ENCODE assay signal across 9 mouse cellular contexts in genomic region chr8:121729323-121729722, GRCm38 (mm10). TPM values are rescaled to one million over a fixed set of nuclear protein-coding genes. Genes with fewer than 3 reads are reported as not detected.
DNase-seq lines count a peak whose midpoint lies in the region; ATAC-seq and TF ChIP-seq lines count a peak whose summit lies in the region.
"Had no signal": no experiment of that assay in that cellular context is flagged by ENCODE, and none has a peak within 500 bp of the region (broad histone marks: within the 10 kb centered on the region; RNA-seq: fewer than 3 reads in every experiment).

Jph3 (plus strand) TSS chr8:121729623.

- H3K9me3 ChIP-seq in heart, embryonic 12.5 days (replicated peaks) = peaks cover 5% of the 10 kb centered on the region
- no peaks in the 10 kb centered on the region for H3K9me3 ChIP-seq in hindbrain, embryonic 16.5 days (ENCODE audit: control insufficient read depth, low read length)
- no peaks in the 10 kb centered on the region for H3K9me3 ChIP-seq in liver, embryonic 14.5 days (ENCODE audit: control insufficient read depth, low read length)

- 11% methylated on average over 12 of the region's 12 CpGs for WGBS in heart, embryonic 12.5 days
- 8% methylated on average over 12 of the region's 12 CpGs for WGBS in hindbrain, embryonic 16.5 days
- 13% methylated on average over 12 of the region's 12 CpGs for WGBS in liver, embryonic 14.5 days (ENCODE audit: insufficient replicate concordance)
- WGBS in thymus, adult 2 months = 16% methylated on average over 12 of the region's 12 CpGs

- TF ChIP-seq EP300 in liver, embryonic 14.5 days (IDR thresholded peaks at IDR 0.05; ENCODE audit: low read depth) = no peak

- no peak for TF ChIP-seq CTCF in brain, embryonic 14.5 days (IDR thresholded peaks at IDR 0.05; ENCODE audit: borderline replicate concordance, extremely low read depth, insufficient read depth, insufficient read length)
- TF ChIP-seq CTCF in liver, embryonic 14.5 days (IDR thresholded peaks at IDR 0.05; ENCODE audit: low read depth) = no peak
- TF ChIP-seq CTCF in thymus, adult 2 months (IDR thresholded peaks at IDR 0.05; ENCODE audit: borderline replicate concordance, control insufficient read depth, extremely low read depth, insufficient read depth, low read length, poor library complexity) = no peak

- TF ChIP-seq POLR2A in brain, embryonic 14.5 days (IDR thresholded peaks at IDR 0.05; ENCODE audit: borderline replicate concordance, extremely low read depth, insufficient read depth, insufficient read length, poor library complexity, severe bottlenecking) = no peak
- no peak for TF ChIP-seq POLR2A in thymus, adult 2 months (IDR thresholded peaks at IDR 0.05; ENCODE audit: control insufficient read depth, extremely low read depth, insufficient read depth, low read length, poor library complexity)

- no peaks in the 10 kb centered on the region for H3K36me3 ChIP-seq in heart, embryonic 12.5 days
- no peaks in the 10 kb centered on the region for H3K36me3 ChIP-seq in hindbrain, embryonic 16.5 days (ENCODE audit: control insufficient read depth, insufficient read depth, low read length)
- no peaks in the 10 kb centered on the region for H3K36me3 ChIP-seq in liver, embryonic 14.5 days (replicated peaks; ENCODE audit: control insufficient read depth, insufficient read depth, low read depth)
- H3K36me3 ChIP-seq in thymus, adult 2 months (ENCODE audit: control insufficient read depth, insufficient read depth, low read length) = no peaks in the 10 kb centered on the region

- peak within 1 kb of the TSS; percentile 60 for H3K4me3 ChIP-seq in heart, embryonic 12.5 days
- peak within 1 kb of the TSS; percentile 76 for H3K4me3 ChIP-seq in hindbrain, embryonic 16.5 days (ENCODE audit: low read length)
- peak within 1 kb of the TSS in 1 of 2 experiments; percentile 29; a peak in 2 of 4 replicates for H3K4me3 ChIP-seq in liver, embryonic 14.5 days (ENCODE audit: insufficient read depth in 1 of 2, low read depth in 2 of 2, low read length in 2 of 2)
- no peak within 1 kb of the TSS for H3K4me3 ChIP-seq in thymus, adult 2 months (ENCODE audit: control insufficient read depth, insufficient read depth, low read length)

- no peak within 1 kb of the TSS for H3K27ac ChIP-seq in heart, embryonic 12.5 days (ENCODE audit: poor library complexity, severe bottlenecking)
- H3K27ac ChIP-seq in hindbrain, embryonic 16.5 days (ENCODE audit: low read depth, low read length) = peak within 1 kb of the TSS; percentile 78
- no peak within 1 kb of the TSS for H3K27ac ChIP-seq in liver, embryonic 14.5 days
- no peak within 1 kb of the TSS for H3K27ac ChIP-seq in thymus, adult 2 months (ENCODE audit: control insufficient read depth, insufficient read depth, low read length)

- H3K4me1 ChIP-seq in heart, embryonic 12.5 days (replicated peaks) = peaks cover 17% of the 10 kb centered on the region
- peaks cover 18% of the 10 kb centered on the region for H3K4me1 ChIP-seq in hindbrain, embryonic 16.5 days (ENCODE audit: control insufficient read depth, insufficient read depth, low read depth, low read length)
- H3K4me1 ChIP-seq in liver, embryonic 14.5 days (replicated peaks; ENCODE audit: control insufficient read depth in 2 of 2, insufficient read depth in 2 of 2, low read length in 1 of 2) = no peaks in the 10 kb centered on the region
- no peaks in the 10 kb centered on the region for H3K4me1 ChIP-seq in thymus, adult 2 months (replicated peaks; ENCODE audit: control insufficient read depth, insufficient read depth, low read length)

- H3K4me2 ChIP-seq in heart, embryonic 12.5 days = peak within 1 kb of the TSS; percentile 84
- peak within 1 kb of the TSS; percentile 78 for H3K4me2 ChIP-seq in hindbrain, embryonic 16.5 days (ENCODE audit: low read length)
- peak within 1 kb of the TSS; percentile 29 for H3K4me2 ChIP-seq in liver, embryonic 14.5 days (ENCODE audit: low read depth)

- H3K27me3 ChIP-seq in heart, embryonic 12.5 days (replicated peaks) = peaks cover 83% of the 10 kb centered on the region
- peaks cover 2% of the 10 kb centered on the region for H3K27me3 ChIP-seq in hindbrain, embryonic 16.5 days (replicated peaks; ENCODE audit: control insufficient read depth, insufficient read depth, low read length)
- H3K27me3 ChIP-seq in liver, embryonic 14.5 days (ENCODE audit: control insufficient read depth, insufficient read depth, low read length) = peaks cover 43% of the 10 kb centered on the region
- no peaks in the 10 kb centered on the region; the same call in 1 of the 2 replicates for H3K27me3 ChIP-seq in thymus, adult 2 months (ENCODE audit: control insufficient read depth, insufficient read depth, low read length)

- no peak for ATAC-seq in heart, embryonic 12.5 days (ENCODE audit: insufficient number of reproducible peaks, low FRiP score)
- no peak for ATAC-seq in hindbrain, embryonic 16.5 days
- ATAC-seq in liver, embryonic 14.5 days (ENCODE audit: insufficient read depth) = no peak

- no peak within 1 kb of the TSS for H3K9ac ChIP-seq in heart, embryonic 12.5 days
- peak within 1 kb of the TSS; percentile 84 for H3K9ac ChIP-seq in hindbrain, embryonic 16.5 days (ENCODE audit: low read depth, low read length)
- H3K9ac ChIP-seq in liver, embryonic 14.5 days (replicated peaks) = no peak within 1 kb of the TSS

- no peak for DNase-seq in heart, adult 18-20 months
- no peak for DNase-seq in brain, embryonic 14.5 days (ENCODE audit: low read depth)
- DNase-seq in liver, embryonic 14.5 days (ENCODE audit: low read depth in 3 of 3, low spot score in 3 of 3) = no peak
- no peak for DNase-seq in ovary, postnatal 14 days (ENCODE audit: low spot score)
- no peak for DNase-seq in thymus, adult 2 months
- DNase-seq in lung, postnatal 36 days = no peak

RNA-seq across cellular contexts. Expression of gene Jph3, which starts in this region (rescaled TPM):
- 0.27 and 0.31 TPM in 2 replicates for polyA plus RNA-seq in heart, embryonic 12.5 days (2016; fragmentation: Nextera tagmentation; extraction: Ambion mirVana)
- total RNA-seq in heart, adult 18-20 months (2021) = under 1 TPM in 1 of 2 experiments, not detected in 1; 0.12 TPM
- 28.7 and 57.2 TPM in 2 replicates for polyA plus RNA-seq in brain, embryonic 14.5 days (2012; rRNA removed)
- polyA plus RNA-seq in hindbrain, embryonic 16.5 days (2015; fragmentation: Nextera tagmentation; extraction: Ambion mirVana) = 106 and 118 TPM in 2 replicates
- polyA plus RNA-seq in liver, embryonic 14.5 days (2012; rRNA removed) = 0.08 TPM in 1 of 2 replicates, not detected in the other
- 0.08 TPM in 1 of 2 replicates, not detected in the other for polyA plus RNA-seq in liver, embryonic 14.5 days (2014; fragmentation: Nextera tagmentation; extraction: Ambion mirVana)
- polyA plus RNA-seq in thymus, adult 2 months (2012; rRNA removed) = 0.07 TPM in 1 of 2 replicates, not detected in the other
- total RNA-seq: granulocyte monocyte progenitor cell, adult 5-6 weeks had no signal

Comparison
In these comparisons a context has a peak if more than half of its experiments do, and no peak if none do; other contexts are left out.
1. RNA of gene Jph3 (polyA plus RNA-seq): 106 to 118 TPM in hindbrain, embryonic 16.5 days and 28.7 to 57.2 TPM in brain, embryonic 14.5 days; 0.27 to 0.31 TPM in heart, embryonic 12.5 days, 0.07 TPM in thymus, adult 2 months and 0.08 TPM in liver, embryonic 14.5 days; every median in the first group is over 10 times any median in the second.
2. H3K4me2 ChIP-seq: peak in every context shown above with its lines; median percentile 84 in heart, embryonic 12.5 days; 78 in hindbrain, embryonic 16.5 days; 29 in liver, embryonic 14.5 days.